Mouse (Mus musculus) cerebellum, adult 2 months (tissue): ENCODE results near the gene Magi3. TPM values are rescaled to one million over a fixed set of nuclear protein-coding genes. Genes with fewer than 3 reads are reported as not detected.
A peak's percentile ranks its signal among the peaks of the same experiment; 100 is the strongest.

Experiments
- DNase-seq, 2 experiments: peaks; one replicate each; pipeline ENCODE4 v3.0.0; 2021
- H3K27ac ChIP-seq: fragments of 200-500 bp; 2 replicates; pipeline ENCODE4 v1.5.1; 2012; ENCODE audit warnings: low read length, control low read depth, inconsistent platforms; ENCODE audit not compliant: insufficient read depth
- H3K27me3 ChIP-seq: fragments of 200-500 bp; 2 replicates; pipeline ENCODE4 v1.6.1; 2012; ENCODE audit warnings: inconsistent platforms, mild to moderate bottlenecking, low read length, moderate library complexity; ENCODE audit not compliant: control insufficient read depth, insufficient read depth
- H3K4me1 ChIP-seq: fragments of 200-500 bp; 2 replicates; pipeline ENCODE4 v1.6.1; 2011; ENCODE audit warnings: low read length; ENCODE audit not compliant: control insufficient read depth, insufficient read depth
- H3K4me3 ChIP-seq: fragments of 200-500 bp; replicated peaks from 2 replicates; pipeline ENCODE3; 2011; ENCODE audit warnings: mild to moderate bottlenecking, low read depth, low read length, control low read depth; ENCODE audit not compliant: insufficient read depth
- CTCF ChIP-seq: fragments of 200-500 bp; IDR thresholded peaks from 2 replicates; pipeline ENCODE4 v1.5.1; 2011; ENCODE audit warnings: low read depth, mild to moderate bottlenecking, control low read depth, low read length, moderate library complexity, borderline replicate concordance; ENCODE audit not compliant: insufficient read depth
- POLR2A ChIP-seq: fragments of 200-500 bp; IDR thresholded peaks from 2 replicates; pipeline ENCODE4 v1.6.1; 2011; ENCODE audit warnings: low read length, control low read depth, borderline replicate concordance; ENCODE audit not compliant: insufficient read depth
- WGBS: fragments of 180-500 bp; shearing (Covaris S2); methylation state at CpG from one replicate; pipeline ENCODE4 v1.1.7; 2018; 5-methylcytosine and 5-hydroxymethylcytosine counted together
- polyA plus RNA-seq: library from polyadenylated mRNA; depleted of rRNA; stranded (reverse); fragments of >200 nt; gene quantifications from 2 replicates; pipeline ENCODE4 v1.2.3, GENCODE M21; 2012

Magi3 gene
- polyA plus RNA-seq, 1 experiment: 11.3 TPM

GRCm38 (mm10) chr3:103987831-103988432 lies 232.2 kb downstream of the Magi3 start:
- WGBS: 55% methylated on average over 5 of the region's 5 CpGs
- no peaks in the 10 kb centered on the region for H3K27me3 ChIP-seq
- TF ChIP-seq CTCF: no peak
- no peak for TF ChIP-seq POLR2A

GRCm38 (mm10) chr3:103985194-103985593 lies 235.0 kb downstream of the Magi3 start:
- Histone ChIP-seq H3K27ac (no peak overlapping the region), H3K27me3 (no peaks in the 10 kb centered on the region), H3K4me3 (no peak overlapping the region), H3K4me1 (no peaks in the 10 kb centered on the region)
- no peak for DNase-seq
- TF ChIP-seq CTCF (no peak), POLR2A (no peak)
- 99% methylated on average over 2 of the region's 2 CpGs for WGBS

More at GRCm38 (mm10) chr3:103987831-103988432, 232.2 kb downstream of the Magi3 start:
- Histone ChIP-seq H3K4me1 (no peaks in the 10 kb centered on the region), H3K4me3 (no peak overlapping the region), H3K27ac (no peak overlapping the region)
- no peak for DNase-seq

DNA sequence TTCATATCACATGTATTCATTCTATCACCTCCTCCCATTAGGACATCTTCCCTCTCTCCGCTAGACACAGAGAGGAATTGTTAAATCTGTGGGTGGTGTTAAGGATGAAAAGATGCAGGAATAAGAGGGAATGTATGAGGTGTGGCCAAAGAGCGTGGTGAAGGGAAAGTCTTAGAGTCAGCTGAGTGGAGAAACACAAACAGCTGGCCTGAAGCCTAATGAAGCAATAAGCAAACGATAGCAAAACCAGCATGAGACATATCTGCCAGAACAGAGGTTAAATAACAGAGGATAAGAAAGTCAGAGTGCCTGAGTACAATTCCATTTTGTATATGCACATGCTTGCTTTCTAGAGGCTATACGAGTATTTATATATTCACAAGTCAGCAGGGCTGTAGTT lies 235.6 kb downstream of the Magi3 start:
- no peak for DNase-seq
- Histone ChIP-seq H3K27ac (no peak overlapping the region), H3K4me3 (no peak overlapping the region), H3K27me3 (no peaks in the 10 kb centered on the region), H3K4me1 (no peaks in the 10 kb centered on the region)
- 60% methylated on average over 4 of the region's 4 CpGs for WGBS
- TF ChIP-seq CTCF (no peak), POLR2A (no peak)

- H3K4me1 ChIP-seq: no peaks in the 10 kb centered on the region; the same call in 1 of the 2 replicates
- no peak overlapping the region for H3K27ac ChIP-seq
- TF ChIP-seq POLR2A: no peak
- no peak for TF ChIP-seq CTCF
- H3K4me3 ChIP-seq: no peak overlapping the region
- H3K27me3 ChIP-seq: no peaks in the 10 kb centered on the region
- WGBS: 97% methylated on average over 2 of the region's 2 CpGs
- no peak for DNase-seq
Measured at GRCm38 (mm10) chr3:103971157-103971556, 249.0 kb downstream of the Magi3 start.

- Histone ChIP-seq H3K27ac (peak overlapping the region; percentile 80), H3K27me3 (no peaks in the 10 kb centered on the region), H3K4me3 (peak overlapping the region; percentile 85), H3K4me1 (no peaks in the 10 kb centered on the region; the same call in 1 of the 2 replicates)
- TF ChIP-seq POLR2A (no peak), CTCF (no peak)
- peak in 1 of 2 experiments; percentile 76 for DNase-seq
- under 1% methylated on average over 24 of the region's 24 CpGs for WGBS
Measured at GRCm38 (mm10) chr3:103968701-103969100, 251.5 kb downstream of the Magi3 start.

DNA sequence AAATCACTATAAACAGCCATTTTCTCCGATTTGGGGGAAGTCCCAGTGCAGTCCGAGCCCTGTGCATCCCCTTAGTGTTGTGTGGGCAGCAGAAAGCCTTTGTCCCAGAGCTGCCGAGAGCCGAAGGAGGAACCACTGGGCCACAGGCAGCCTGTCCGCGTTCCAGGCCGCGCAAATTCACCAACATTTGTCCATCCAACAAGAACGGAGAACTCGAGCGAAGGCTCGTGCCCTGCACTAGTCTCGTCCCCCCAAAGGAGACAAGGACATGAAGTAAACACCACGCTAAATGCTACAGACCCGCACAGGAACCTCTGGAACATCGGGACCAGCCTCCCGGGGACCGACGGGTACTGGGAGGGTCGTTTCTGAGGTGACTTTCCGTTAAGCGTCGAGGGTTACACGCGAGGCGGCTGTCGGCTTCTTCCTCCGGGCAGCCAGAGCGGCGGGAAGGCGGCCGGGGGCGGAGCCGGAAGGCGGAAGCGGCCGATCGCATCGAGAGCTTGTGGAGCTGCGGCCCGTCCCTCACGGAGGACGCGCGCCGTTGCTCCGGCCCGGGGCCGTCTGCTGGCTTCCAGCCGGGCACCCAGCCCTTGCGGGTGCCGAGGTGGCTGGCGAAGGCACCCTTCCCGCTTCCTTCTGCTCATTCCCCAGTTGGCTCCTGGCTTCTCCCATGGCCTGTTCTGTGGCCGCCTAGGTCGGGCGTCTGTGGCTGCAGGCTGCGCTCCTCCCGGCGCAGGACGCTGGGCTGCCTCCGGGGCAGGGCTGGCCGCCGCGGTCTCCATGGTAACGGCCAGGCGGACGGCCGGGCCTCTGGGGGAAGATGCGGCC lies 252.1 kb downstream of the Magi3 start, which contains the start of gene Phtf1:
Gene Phtf1, plus strand, starts transcription at position 250 of the 831 bp plus-strand sequence.
- Histone ChIP-seq H3K27me3 (no peaks in the 10 kb centered on the region), H3K27ac (peak within 1 kb of the TSS; percentile 80), H3K4me1 (no peaks in the 10 kb centered on the region; the same call in 1 of the 2 replicates), H3K4me3 (peak within 1 kb of the TSS; percentile 85)
- under 1% methylated on average over 70 of the region's 70 CpGs for WGBS
- peak; percentile 82 for TF ChIP-seq POLR2A
- TF ChIP-seq CTCF: no peak
- peak; percentile 86 to 91 for DNase-seq

- Histone ChIP-seq H3K4me1 (no peaks in the 10 kb centered on the region; the same call in 1 of the 2 replicates), H3K4me3 (peak overlapping the region; percentile 85), H3K27me3 (no peaks in the 10 kb centered on the region), H3K27ac (no peak overlapping the region)
- no peak for TF ChIP-seq CTCF
- TF ChIP-seq POLR2A: no peak
- DNase-seq: peak in 1 of 2 experiments; percentile 13
- WGBS: 16% methylated on average over 2 of the region's 2 CpGs
Measured at GRCm38 (mm10) chr3:103967231-103967630, 252.9 kb downstream of the Magi3 start.
